Mouse (Mus musculus) lung, adult 18-20 months (tissue): ENCODE measurements at regions not wholly inside any gene's neighbourhood (a gene's known extent, or its start where the extent isn't known, plus 50 kb on each side); places are given as distances from the start of the nearest gene placed in this dataset.
"Not testable (repeated sequence)": the region's sequence is repeated elsewhere in the genome, so short reads cannot be mapped to it uniquely, and the experiment has no call there.

ENCODE experiments used
- DNase-seq, 2 experiments: peaks; one replicate each; pipeline ENCODE4 v3.0.0; 2022; ENCODE audit warnings: mixed read lengths in 2 of 2

- DNase-seq: not testable (repeated sequence)
These were observed 502.6 kb upstream of the Gdi2 start for GRCm38 (mm10) chr13:3035291-3035690.

DNA sequence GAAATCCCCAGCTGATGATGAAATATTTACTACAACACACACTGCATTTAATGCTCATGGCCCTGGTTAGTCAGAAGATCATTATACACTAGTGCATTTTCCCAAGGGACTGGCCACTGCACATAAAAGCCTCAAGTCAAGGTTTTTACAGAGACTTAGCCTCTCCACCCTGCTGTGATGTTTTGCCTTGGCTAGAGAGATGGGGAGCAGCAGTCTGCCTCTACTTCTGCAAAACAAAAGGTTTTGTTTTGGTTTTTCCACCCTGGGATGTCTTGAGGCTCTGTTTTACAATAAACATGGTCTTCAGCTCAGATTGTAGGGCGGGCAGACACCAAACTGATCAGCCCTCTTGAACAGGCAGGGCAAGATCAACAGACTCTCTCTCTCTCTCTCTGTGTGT, 500.9 kb upstream of the Gdi2 start:
- DNase-seq: peak; percentile 0 to 3

DNA sequence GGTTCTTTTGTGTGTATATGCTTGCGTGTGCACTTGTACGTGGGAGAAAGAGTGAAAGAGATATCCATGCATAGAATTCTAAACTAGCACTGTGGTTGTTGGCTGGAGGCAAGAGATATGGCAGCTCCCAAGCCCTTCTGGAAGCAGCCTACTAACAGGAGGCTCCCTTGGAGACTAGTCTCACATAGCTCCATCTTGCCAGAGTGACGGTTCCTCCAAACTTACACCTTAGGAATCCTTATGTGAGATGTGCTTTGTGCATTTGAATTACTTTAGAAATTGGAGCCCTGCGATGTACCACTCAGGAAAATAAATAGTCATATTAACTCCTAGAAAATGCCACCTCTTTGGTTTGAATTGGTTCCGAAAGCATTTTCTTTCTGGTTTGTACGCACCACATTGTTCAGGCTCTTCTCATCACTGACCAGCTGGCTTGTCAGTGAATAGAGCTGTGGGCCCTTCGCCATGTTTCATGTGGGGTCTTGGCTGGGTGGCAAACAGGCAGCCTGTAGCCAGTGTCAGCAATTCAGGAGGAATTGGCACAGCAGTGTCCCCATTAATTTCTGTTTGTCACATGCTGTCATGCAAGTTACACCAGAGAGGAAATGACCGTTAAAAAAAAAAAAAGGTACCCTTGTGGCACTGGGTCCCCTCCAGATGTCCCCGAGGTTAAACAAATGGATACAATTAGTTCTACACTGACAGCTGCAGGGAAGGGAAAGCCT, 491.3 kb upstream of the Gdi2 start:
- DNase-seq: not testable (repeated sequence)

DNA sequence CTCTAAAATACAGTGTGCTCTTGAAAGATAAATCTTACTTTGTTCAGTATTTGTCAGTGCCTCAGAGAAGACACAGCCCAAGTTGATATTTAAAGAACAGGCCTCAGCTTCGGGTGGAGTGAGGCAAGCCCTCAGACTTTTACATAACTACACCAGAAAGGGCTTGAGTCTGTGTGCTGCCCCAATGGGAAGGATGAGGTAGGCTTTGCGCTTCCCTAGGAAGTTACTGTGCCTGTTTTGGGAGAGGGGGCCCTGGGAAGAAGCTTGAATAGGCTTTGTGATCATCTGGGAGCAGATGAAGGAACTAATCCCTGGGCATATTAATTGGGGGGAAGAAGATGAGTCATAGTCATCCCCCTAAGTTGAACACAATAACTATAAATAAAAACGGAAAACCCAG, 454.4 kb upstream of the Gdi2 start:
- not testable (repeated sequence) for DNase-seq

DNA sequence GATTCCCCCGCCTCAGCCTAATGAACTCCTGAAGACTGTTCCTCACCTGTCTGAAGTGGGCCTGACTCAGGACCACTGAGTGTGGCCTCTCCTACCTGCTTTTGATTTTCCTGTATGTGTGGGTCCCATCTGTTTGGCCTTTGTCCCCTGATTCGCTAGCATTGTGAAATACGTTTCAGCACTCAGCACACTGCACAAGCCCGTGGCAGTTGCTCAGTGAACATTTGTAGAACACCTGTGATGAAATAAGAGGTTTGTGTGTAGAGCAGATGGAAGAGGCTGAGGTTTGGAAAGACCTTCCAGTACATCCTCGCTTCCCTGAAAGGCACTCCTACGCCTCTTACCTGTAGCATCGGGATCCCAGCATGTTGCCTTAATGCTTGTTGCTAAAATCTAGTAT, 447.9 kb upstream of the Gdi2 start:
- DNase-seq: not testable (repeated sequence)

DNA sequence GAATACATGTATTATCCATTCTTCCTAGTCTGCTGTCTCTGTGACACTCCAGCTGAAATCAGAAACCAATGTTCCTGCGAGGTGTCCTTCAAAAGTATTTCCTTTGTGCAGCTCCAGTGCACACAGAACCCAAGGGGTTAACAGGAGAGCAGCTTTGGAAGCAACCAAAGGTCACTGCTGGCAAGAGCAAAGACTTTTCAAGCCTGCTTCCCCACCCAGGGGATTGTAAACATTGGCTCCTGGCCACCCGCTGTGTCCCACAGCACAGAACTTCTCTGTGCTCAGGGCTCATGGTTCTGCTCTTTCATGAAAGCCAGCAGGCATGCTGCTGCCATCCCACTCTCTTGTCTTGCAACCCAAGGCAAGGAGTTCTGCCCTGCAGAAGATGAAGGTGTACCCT, 431.3 kb upstream of the Gdi2 start:
- DNase-seq: not testable (repeated sequence)

GRCm38 (mm10) chr13:3128150-3128549, 409.7 kb upstream of the Gdi2 start:
- not testable (repeated sequence) for DNase-seq

DNA sequence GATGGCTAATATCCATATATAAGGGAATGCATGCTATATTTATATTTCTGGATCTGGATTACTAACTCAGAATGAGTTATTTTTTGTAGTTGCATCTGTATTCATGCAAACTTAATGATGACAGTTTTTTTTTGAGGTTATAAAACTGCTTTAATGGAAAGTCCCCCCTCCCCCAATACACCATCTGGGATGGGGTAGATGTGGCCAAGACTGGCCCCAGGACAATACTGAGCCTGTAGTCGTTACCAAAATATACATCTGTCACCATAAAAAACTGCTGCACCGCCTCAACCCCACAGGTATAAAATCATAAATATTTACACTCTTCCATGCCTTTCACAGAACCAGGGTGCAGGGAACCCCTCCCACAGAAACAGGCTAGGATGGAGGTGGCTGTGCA, 400.6 kb upstream of the Gdi2 start:
- DNase-seq: not testable (repeated sequence)

- DNase-seq: no peak
These were observed 399.2 kb upstream of the Gdi2 start for GRCm38 (mm10) chr13:3138698-3139097.

DNA sequence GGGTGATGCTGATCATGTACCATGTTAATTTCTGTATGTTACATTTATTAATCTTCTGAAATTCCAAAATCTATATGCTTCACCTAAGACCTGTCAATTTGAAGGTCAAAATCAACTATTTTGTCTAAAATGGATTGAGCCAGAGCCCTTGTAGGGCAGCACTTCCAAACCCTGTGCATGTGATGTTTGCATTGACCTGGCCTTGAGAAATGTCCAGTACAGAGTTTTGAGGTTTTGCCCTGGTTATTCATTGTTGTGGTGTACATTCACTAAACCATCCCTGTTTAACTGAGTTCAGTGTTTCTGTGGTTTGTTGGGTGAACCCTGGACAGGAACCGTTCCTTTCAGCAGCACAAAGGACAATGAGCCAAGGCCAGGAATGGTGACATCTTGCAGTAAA, 392.4 kb upstream of the Gdi2 start:
- DNase-seq: not testable (repeated sequence)
